ENCODE assay signal across 8 mouse cellular contexts in the genomic region with DNA sequence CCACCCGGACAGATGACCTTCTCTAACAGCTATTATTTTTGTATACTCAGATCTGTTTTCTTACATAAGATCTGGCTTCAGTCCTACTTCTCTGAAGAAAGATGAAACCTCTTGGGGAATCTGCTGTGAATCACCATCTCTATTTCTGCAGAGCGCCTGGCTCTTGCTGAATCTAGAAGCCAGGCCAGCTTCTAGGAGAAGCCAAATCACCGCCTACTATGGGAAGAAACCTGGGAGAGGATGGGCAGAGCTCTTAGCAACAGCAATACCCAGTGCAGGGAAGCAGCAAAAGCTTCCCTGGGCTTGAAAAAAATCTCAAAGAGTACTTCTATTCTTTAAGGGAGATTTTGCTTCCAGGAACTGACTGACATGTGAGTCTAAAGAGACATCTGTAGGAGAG.
DNase-seq lines count a peak whose midpoint lies in the region; ATAC-seq and TF ChIP-seq lines count a peak whose summit lies in the region.

No protein-coding gene starts in this region.

- no peak overlapping the region for H3K4me3 ChIP-seq in layer of hippocampus, adult 2 months
- no peak overlapping the region for H3K4me3 ChIP-seq in thymus, adult 2 months (ENCODE audit: control insufficient read depth, insufficient read depth, low read length)

- no peak for TF ChIP-seq POLR2A in thymus, adult 2 months (IDR thresholded peaks at IDR 0.05; ENCODE audit: control insufficient read depth, extremely low read depth, insufficient read depth, low read length, poor library complexity)

- H3K27ac ChIP-seq in layer of hippocampus, adult 2 months = peak overlapping the region; percentile 86
- no peak overlapping the region for H3K27ac ChIP-seq in thymus, adult 2 months (ENCODE audit: control insufficient read depth, insufficient read depth, low read length)

- no peak for ATAC-seq in erythroid progenitor cell, adult 5-6 weeks (replicated peaks; ENCODE audit: low FRiP score, poor library complexity, severe bottlenecking)

- H3K36me3 ChIP-seq in thymus, adult 2 months (ENCODE audit: control insufficient read depth, insufficient read depth, low read length) = no peaks in the 10 kb centered on the region

- no peaks in the 10 kb centered on the region for H3K27me3 ChIP-seq in thymus, adult 2 months (ENCODE audit: control insufficient read depth, insufficient read depth, low read length)

- H3K4me1 ChIP-seq in thymus, adult 2 months (replicated peaks; ENCODE audit: control insufficient read depth, insufficient read depth, low read length) = no peaks in the 10 kb centered on the region

- 84% methylated on average over 3 of the region's 3 CpGs for WGBS in thymus, adult 2 months

- DNase-seq in adrenal gland, adult (ENCODE audit: inconsistent age in 2 of 2, low spot score in 1 of 2) = peak; percentile 8 to 54
- no peak for DNase-seq in adrenal gland, adult 18-20 months (ENCODE audit: low spot score in 2 of 2)
- peak; percentile 18 for DNase-seq in testis, postnatal 14 days (ENCODE audit: low spot score)
- no peak for DNase-seq in testis, postnatal 10 days (ENCODE audit: low spot score)
- DNase-seq in layer of hippocampus, adult 2 months (ENCODE audit: low spot score in 2 of 2) = peak; percentile 51 to 87
- peak; percentile 38 for DNase-seq in right cerebral cortex, postnatal 14 days
- no peak for DNase-seq in thymus, adult 2 months

- no peak for TF ChIP-seq CTCF in layer of hippocampus, adult 2 months (conservative IDR thresholded peaks at IDR 0.05)
- no peak for TF ChIP-seq CTCF in thymus, adult 2 months (IDR thresholded peaks at IDR 0.05; ENCODE audit: borderline replicate concordance, control insufficient read depth, extremely low read depth, insufficient read depth, low read length, poor library complexity)

Comparison
In these comparisons a context has a peak if more than half of its experiments do, and no peak if none do; other contexts are left out.
1. DNase-seq: peak in adrenal gland, adult (2 of 2), testis, postnatal 14 days (single experiment), layer of hippocampus, adult 2 months (2 of 2) and right cerebral cortex, postnatal 14 days (single experiment); none in adrenal gland, adult 18-20 months (0 of 2), testis, postnatal 10 days (single experiment) and thymus, adult 2 months (single experiment).